Mouse (Mus musculus): ENCODE measurements at regions not wholly inside any gene's neighbourhood (a gene's known extent, or its start where the extent isn't known, plus 50 kb on each side); places are given as distances from the start of the nearest gene placed in this dataset.

DNA sequence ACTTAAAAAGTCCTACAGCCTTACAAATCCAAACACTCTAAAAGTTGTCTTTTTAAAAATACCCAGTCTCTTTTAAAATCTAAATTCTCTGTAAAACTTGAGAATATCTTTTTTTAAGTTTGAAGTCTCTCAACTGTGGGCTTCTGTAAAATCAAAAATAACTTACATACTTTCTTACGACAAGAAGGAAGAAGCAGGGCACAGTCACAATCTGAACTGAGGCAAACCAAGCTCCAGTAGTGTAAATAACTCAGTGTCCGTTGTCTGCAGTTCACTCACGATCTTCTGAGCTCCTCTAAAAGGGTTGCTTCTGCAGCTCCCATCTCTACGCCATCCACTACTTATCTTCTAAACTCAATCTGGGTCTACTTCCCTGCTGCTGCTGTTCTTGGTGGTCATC, 512.5 kb downstream of the Pdcd6ip start:
- ATAC-seq (ENCODE audit: poor library complexity, severe bottlenecking): no peak

DNA sequence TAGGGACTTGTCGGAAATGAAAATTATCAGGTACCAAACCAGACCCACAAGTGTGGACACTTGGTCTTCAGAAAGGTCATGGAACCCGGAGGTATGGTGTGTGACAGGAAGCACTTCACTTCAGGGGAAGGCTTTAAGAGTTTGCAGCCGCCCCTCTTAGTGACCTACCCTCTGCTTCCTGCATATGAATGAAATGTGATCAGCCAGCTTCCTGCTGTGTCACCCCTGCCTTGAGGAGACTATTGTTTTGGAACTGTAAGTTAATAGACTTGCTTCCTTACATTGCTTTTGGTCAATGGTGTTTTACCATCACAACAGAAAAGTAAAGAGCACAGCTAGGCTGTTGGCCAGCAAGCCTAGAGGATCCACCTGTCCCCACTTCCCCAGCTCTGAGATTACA, 515.3 kb downstream of the Pdcd6ip start:
- ATAC-seq (ENCODE audit: poor library complexity, severe bottlenecking): no peak

DNA sequence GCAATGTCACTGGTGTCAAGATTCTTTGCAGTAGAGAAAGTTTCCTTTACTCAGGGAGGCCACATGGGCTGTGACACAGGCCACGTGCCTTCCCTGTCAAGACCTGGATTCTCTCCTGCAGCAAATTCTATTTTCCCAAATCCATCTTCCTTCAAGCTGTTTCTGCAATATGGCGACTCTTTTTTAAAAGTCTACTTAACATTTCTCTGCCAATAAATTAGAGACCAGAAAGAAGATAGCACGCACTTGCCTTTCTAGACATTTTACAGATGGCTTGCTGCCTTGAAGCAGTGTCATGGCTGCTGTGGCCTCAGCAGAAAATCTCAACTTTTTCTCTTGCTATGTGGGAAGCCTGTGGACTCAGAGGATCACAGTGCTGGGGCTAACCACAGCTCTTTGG, 516.9 kb downstream of the Pdcd6ip start:
- no peak for ATAC-seq (ENCODE audit: poor library complexity, severe bottlenecking)

DNA sequence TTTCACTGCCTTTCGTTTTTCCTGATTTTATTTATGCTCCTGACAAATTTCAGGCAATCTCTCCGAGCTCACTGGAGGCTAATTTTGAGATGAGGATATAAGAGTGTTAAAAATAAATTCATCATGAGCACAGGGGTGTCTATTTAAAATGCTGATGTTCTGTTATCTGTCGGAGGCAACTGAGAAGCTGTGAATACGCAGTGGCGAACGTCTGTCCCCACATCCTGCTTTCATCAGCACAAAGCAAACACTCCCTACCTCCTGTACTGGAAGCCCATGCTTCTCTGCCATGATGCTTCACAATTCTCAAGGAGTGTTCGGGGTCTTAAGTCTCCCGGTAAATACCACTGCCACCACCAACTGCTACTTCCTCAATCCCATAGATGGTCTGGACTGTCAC, 526.9 kb downstream of the Pdcd6ip start:
- ATAC-seq (ENCODE audit: poor library complexity, severe bottlenecking): no peak

DNA sequence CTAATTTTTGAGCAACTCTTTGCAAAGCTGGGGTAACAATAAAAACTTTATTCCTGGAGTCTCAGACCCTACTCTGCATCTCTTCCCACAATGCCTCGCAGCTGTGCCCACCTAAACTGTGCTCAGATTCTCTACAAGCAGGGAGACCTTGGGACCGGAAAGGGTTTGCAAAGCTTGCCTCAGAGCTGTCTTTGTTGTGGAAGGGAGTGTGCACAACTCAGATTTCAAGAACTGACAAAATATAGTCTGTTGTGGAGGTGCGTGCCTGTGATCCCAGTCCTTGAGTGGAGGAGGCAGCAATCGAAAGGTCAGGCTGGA, 530.2 kb downstream of the Pdcd6ip start:
- ATAC-seq (ENCODE audit: poor library complexity, severe bottlenecking): no peak

DNA sequence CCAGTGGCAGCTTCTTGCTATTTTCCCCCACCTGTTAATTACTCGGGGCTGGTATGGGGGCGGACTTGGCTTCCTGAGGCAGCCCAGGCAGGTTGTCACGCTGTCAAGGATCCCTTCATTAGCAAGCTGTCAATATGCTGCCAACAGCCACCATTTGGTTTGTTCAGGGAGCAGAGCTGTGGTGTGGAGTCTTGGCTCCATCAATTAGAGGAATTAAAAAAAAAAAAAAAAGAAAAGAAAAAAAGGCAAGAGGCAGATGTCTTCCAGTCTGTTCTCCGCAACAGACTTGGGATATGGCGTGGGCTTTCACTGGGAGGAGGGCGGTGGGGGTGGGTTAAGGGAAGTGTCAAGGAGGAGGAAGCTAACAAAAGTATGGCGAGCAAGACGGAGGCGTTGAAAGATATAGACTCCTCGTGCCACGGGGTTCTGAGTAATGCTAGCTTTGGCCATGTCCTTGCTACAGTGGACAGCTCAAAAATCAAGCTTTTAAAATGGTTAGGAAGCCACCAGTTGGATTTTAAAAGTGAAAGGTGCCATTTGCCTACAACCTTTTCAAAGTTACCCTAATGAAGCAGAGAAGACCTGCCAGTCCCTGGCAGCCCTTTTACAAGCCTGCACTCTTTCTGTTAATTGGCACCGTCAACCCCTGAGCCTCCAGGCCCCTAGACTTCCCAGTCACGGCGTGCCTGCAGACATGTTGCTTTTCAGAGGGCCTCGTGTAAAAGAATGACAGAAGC, 530.7 kb downstream of the Pdcd6ip start:
- ATAC-seq (ENCODE audit: poor library complexity, severe bottlenecking): no peak

DNA sequence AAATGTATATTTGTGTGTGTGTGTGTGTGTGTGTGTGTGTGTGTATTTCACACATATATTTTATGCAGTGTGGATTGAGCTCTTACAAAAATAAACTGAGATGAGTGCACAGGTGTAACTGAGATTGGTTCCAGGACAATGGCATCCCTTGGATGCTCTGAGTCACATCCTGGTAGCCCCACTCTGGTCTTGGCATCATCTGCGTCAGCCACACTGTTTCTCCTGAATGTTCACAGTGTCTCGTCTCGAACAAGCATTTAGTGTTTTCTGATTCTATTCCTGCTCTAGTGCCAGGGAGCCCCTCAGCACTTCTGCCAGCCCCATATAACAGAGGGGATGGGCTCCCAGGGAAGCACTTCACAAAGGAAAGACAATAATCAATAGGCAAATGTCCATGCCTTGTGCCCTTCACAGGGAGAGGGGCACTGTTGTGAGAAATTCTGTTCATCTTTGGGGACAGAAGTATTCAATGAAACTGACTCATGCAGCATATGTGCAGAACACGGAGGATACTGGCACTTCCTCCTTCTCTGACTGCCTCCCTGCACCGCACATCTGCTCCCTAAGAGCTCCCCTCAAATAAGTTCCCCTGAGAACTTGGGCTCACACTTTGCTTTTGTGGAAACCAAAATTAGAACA, 536.2 kb downstream of the Pdcd6ip start:
- no peak for ATAC-seq (ENCODE audit: poor library complexity, severe bottlenecking)

DNA sequence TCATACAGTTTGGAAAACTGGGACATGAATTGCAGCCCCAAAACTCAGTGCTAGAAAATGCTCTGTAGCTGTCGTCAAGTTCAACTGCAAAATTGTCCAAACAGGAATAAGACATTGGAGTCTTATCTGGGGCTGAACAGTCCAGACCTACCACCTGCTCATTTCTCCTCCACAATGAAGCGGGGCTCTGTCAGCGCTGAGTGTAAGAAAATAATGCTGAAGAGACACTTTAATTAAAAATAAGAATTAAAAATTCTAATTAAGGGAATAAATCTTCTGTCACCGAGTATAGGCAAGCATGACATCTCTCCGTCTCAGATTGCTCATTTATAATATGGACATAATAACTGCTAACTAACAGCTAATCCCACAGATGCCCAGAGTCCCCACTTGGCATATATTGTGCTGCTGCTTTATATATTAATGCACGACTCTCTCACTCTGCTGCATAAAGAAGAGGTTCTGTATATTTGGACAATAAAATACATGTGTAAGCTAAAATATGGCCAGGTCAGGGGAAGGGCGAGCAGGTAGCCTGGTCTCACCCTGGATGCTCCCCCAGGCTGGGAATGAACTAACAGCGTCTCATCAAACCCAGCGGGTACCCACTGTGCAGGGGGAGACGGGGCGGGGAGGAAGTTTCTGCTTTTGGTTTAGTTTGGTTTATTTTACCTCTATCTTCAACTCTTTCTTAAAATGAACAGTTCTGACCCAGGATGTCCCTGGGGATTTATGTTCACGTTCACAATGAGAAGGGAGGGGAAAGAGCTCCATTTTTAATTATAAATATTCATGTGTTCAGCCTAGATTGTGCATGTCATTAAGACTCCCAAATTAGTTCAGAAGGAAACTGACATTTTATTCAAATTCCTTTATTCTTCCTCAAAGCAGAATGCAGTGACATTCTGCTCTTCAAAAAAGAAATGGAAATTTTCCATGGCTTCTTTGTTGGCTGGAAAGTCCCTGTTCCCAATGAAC, 544.9 kb downstream of the Pdcd6ip start:
- no peak for ATAC-seq (ENCODE audit: poor library complexity, severe bottlenecking)

DNA sequence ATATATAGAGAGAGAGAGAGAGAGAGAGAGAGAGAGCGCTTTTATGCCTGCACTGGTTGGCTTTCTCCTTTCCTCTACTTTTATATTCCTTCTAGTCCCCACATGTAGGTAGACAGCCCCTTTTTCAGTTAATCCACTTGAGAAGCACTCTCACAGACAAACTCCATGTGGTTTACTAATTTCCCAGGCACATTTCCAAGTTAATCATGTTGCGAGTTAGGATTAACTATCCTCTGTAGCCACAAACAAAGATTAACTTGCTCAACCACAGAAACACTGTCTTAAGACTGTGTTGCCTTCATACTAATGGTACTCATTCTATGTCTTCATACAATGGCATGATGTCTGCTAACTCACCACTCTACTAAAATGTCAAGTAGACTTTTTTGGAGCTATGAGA, 548.0 kb downstream of the Pdcd6ip start:
- ATAC-seq (ENCODE audit: poor library complexity, severe bottlenecking): no peak

DNA sequence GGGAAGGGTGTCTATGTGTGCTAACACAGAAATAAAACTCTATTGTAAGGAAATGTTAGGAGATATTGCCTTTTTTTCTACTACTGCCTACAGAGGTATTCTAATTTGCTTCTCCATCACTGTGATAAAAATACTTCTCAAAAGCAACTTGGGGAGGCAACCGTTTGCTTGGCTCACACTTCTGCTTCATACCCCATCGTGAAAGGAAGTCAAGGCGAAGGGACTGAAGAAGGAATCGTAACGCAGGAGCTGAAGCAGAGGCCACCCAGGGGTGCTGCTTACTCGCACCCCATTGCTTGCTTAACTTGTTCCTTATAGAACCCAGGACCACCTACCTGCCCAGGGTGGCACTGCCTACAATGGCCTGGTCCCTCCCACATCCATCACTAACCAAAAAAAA, 550.0 kb downstream of the Pdcd6ip start:
- no peak for ATAC-seq (ENCODE audit: poor library complexity, severe bottlenecking)

DNA sequence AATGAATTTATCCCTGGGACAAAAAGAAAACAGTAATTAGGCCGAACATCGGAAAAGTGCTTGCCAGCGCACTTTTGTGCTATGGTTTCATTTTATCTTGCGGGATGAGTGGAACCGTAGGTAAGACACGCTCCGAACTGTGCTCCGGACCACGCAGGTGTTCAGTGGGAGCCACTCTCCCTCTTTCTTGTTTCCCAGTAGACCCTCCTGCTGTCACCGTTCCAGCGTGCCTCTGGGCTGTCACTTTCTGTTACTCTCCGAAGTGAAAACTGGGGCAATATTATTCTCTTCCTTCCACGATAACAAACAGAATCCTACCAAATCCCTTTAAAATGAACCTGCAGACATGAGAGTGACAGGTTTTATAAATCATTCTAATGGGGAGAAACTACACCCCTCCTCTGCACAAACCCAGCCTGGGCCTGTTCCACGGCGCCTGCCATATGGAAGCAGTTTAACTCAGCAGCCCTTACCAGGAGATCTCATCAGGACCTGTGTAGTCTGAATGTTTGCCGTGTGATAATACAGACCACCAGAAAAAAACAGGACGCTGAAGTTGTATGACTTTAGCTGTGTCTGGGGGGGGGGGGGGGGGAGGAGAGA, 550.5 kb downstream of the Pdcd6ip start:
- no peak for ATAC-seq (ENCODE audit: poor library complexity, severe bottlenecking)

DNA sequence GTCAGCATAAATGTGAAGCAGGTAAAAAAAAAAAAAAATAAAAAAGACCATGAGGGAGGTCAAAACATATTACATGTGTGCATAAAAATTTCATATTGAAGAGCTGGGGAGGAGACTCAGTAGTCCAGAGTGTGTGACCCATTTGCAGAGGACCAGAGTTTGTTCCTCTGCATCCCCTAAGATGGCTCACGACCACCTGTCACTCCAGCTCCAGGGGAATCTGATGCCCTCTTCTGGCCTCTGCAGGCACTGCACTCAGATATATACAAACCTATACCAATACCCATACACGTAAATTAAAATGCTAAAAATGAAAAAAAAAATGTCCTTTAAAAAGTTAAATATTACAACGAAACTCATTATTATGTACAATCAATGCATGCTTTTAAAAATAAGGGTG, 551.4 kb downstream of the Pdcd6ip start:
- no peak for ATAC-seq (ENCODE audit: poor library complexity, severe bottlenecking)

DNA sequence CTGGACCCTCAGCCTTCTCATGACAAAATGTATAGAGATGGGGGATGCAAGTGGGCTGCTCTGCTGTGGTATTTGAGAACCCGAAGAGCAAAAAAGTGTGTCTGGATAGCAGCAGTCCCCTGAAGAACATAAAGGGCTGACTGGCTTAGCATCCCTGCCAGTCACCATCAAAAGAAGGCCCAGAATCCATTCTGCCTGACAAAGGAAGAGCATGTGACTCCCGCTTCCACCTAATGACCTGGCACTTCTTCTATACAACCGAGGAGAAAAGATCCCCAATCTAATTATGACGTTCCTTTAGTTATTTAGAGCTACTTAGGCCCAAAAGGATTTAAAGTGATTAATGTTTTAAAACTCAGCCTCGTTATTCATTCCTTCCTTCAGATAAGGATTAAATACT, 559.0 kb downstream of the Pdcd6ip start:
- no peak for ATAC-seq (ENCODE audit: poor library complexity, severe bottlenecking)

DNA sequence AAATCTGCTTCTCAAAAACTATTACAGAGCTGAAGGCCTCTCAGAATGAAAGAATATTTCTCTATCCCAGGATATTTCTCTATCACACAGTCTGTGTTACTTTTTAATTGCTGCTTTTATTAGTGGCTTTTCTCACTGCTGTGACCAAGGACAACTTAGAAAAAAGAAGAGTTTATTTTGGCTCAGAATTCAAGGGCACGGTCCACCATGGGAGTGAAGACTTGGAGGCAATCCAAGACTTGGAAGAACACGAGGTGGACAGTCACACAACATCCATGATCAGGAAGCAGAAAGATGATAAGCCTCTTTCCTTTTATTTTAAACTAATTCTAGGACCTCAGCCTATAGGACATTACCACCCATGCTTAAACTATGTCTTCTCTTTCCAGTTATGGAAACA, 561.5 kb downstream of the Pdcd6ip start:
- no peak for ATAC-seq (ENCODE audit: poor library complexity, severe bottlenecking)

DNA sequence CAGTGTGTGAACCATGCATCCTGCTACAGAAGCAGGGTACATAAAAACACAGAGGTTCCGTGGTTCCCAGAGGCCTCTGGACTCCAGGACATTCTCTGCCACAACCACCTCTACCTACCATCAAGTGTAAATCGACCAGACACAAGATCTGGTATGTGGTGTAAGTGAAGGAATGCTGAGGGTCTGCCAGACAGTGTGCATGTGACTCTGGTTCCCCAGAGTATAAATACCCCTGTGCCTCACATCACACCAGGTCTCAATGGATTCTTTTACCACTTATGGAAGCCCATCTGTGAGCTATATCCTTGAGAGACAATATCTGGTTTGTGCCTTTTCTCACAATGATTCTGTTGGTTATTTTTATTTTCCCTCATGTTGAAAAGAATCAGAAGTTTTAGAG, 563.0 kb downstream of the Pdcd6ip start:
- ATAC-seq (ENCODE audit: poor library complexity, severe bottlenecking): no peak

DNA sequence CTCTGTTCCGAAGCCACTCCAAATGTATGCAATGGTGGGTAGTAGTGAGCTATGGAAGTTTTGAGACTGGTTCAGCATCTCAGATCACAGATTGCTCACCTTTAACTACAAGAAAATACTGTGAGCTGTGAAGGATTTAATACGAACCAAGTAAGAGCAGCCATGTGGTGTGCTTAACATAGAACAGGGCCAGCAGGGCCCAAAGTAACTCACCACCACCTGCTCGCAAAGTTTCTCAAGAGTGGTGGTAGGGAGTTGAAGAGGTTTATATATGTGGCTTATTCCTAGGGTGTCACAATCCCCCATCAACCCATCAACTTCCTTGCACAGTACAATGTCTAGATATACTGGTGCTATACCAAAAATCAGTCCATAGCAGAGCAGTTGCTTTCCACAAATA, 573.4 kb downstream of the Pdcd6ip start:
- no peak for ATAC-seq (ENCODE audit: poor library complexity, severe bottlenecking)

DNA sequence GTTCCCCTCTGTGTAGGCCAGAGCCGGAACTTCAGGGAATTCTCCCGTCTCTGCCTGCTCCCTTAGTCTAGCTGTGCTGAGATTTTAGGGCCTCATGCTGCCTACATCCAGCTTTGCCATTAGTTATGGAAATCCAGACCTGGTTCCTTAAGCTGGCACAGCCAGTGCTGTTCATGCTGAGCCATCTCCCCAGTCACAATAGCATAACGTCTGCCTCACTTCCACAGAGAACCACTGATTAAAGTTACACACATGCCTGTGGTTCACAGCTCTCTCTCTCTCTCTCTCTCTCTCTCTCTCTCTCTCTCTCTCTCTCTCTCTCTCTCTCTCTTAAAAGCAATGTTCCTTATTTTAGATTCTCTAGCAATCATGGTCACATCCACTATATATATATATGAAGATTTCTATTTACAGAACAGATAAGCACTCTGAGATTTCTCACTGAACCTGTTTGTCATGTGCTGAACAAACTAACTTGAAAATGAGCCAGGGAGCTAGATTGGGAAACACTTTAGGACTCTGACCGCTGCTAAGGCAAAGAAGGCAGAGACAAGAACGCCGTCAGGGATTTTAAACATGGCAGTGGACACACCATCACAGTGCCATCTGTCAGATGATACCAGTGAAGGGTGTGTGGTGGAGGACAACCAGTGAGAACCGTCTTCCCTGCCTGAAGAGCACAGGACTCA, 584.9 kb downstream of the Pdcd6ip start:
- ATAC-seq (ENCODE audit: poor library complexity, severe bottlenecking): no peak

DNA sequence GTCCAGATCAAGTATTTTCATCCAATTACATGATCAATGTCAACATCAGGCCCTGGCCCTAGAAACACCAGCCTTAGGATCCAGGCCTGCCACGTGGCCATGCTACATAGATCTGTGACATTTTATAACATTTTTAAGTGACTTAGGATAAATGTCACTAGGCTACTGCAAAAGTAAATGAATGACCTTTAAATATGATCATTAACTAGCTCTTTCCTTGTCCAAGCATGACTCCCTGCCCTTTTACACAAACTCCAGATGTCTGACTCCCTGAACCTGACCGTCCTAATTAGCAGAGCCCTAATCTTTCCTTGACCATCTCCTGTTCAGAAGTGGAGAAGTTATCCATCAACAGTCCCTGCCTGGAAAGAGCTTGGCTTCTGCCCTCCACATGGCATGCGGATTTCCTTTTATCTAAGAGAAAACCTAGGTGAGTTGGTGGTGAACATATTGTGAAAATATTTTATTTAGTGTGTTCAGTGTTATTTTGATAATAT, 585.8 kb downstream of the Pdcd6ip start:
- no peak for ATAC-seq (ENCODE audit: poor library complexity, severe bottlenecking)

DNA sequence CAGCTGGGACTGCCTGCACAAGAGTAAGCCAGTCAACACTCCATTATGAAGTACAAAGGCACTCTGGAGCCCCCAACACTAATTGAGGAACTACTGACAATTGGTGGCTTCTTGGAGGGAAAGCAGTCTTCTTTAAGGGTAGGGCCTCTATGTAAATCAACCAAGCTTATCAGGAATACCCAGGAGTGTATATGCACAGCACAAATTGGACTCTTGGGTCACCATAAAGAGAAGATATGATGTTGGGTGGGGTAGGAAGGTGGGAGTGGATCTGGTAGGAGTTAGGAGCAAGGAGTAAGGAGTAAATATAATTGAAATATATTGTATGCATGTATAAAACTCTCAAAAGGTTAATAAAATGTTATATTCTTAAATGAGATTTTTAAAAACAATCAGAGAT, 587.7 kb downstream of the Pdcd6ip start:
- ATAC-seq (ENCODE audit: poor library complexity, severe bottlenecking): no peak

DNA sequence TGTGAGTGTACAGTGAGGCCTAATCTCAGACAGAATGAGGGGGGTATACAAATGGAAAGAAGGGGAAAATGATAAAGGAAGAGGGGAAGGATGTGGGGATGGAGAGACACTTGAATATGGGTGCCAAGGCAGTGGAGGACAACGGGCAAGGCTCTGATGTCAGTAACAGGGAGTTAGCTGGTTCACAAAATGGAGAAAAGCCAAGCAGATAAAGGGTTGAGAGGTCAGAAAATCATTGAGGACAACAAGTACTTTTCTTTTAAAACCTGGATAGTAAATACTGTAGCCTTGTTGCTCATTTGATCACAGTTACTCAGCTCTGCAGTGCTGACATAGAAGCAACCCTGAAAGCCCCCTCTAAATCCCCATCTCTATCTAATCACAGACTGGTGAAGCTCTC, 588.3 kb downstream of the Pdcd6ip start:
- no peak for ATAC-seq (ENCODE audit: poor library complexity, severe bottlenecking)

DNA sequence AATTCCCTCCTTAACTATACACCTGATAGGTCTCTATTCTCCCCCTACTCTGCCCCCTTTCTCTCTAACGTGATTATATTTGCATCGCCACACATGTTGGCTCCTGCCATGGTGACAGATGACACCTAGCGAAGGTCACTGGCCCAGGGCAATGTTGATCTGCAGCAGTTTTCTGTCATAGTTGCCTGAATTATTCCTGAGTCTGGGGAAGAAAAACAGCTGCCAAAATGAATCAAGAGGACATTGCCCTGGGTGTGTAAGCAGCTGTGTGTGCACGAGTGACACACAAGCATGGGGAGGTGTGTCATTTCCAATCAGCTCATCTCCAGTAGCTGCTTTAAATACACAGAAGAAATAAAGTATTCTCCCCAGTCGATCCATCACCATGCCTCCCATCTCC, 592.5 kb downstream of the Pdcd6ip start:
- ATAC-seq (ENCODE audit: poor library complexity, severe bottlenecking): no peak
